Mouse (Mus musculus): ENCODE measurements around the gene Dkkl1. TPM values are rescaled to one million over a fixed set of nuclear protein-coding genes. Genes with fewer than 3 reads are reported as not detected.

The Dkkl1 gene
- polyA plus RNA-seq, 1 experiment = 0.51 TPM

DNA sequence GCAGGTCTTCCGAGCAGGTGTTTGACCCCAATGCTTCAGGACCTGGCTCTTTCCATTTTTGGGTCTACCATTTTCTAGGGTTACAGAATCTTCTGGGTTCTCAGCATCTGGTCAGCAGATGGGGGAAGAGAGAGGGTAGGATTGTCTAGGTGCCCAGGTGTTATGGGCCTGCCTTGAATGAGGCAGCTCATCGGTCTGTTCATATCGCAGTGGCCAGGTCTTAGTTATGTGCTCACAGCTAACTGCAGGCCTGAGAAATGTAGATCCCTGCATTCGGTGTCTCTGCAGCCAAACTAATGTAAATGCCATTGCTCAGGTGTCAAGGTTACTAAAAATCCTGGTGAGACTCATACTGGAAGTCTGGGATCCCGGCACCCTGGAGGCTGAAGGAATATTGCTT lies 14.5 kb upstream of the Dkkl1 start:
- Histone ChIP-seq H3K27ac (ENCODE audit: insufficient read depth, low read length) (no peak overlapping the region), H3K4me3 (replicated peaks; ENCODE audit: insufficient read depth, low read depth, low read length) (no peak overlapping the region), H3K27me3 (ENCODE audit: control insufficient read depth, insufficient read depth, low read length) (no peaks in the 10 kb centered on the region), H3K4me1 (ENCODE audit: control insufficient read depth, insufficient read depth, low read length) (no peaks in the 10 kb centered on the region)
- no peak for TF ChIP-seq POLR2A (IDR thresholded peaks at IDR 0.05; ENCODE audit: borderline replicate concordance, insufficient read depth, low read length)
- no peak for TF ChIP-seq CTCF (IDR thresholded peaks at IDR 0.05; ENCODE audit: borderline replicate concordance, insufficient read depth, low read depth, low read length)
- 96% methylated on average over 5 of the region's 5 CpGs for WGBS
- no peak for DNase-seq

DNA sequence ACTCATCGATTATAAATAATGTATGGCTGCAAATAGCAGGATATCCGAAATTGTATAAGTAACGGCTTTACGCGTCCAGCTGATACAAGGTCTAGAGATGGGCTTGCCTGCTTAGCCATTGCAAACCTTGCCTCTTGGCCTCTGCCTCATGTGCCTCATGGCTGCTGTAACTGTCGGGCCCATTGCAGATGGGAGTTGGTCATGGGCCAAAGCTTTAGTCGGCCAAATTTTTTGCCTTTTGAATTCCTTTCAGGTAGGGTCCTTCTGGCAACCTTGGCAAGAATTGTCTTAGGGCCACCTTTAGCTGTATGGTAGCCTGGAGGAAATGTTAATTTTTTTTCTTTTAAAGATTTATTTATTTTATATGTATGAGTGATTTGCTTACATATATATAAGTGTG lies 12.9 kb upstream of the Dkkl1 start:
- no peaks in the 10 kb centered on the region for H3K4me1 ChIP-seq (ENCODE audit: control insufficient read depth, insufficient read depth, low read length)
- WGBS = 70% methylated on average over 7 of the region's 7 CpGs
- TF ChIP-seq CTCF (IDR thresholded peaks at IDR 0.05; ENCODE audit: borderline replicate concordance, insufficient read depth, low read depth, low read length) (no peak), POLR2A (IDR thresholded peaks at IDR 0.05; ENCODE audit: borderline replicate concordance, insufficient read depth, low read length) (no peak)

DNA sequence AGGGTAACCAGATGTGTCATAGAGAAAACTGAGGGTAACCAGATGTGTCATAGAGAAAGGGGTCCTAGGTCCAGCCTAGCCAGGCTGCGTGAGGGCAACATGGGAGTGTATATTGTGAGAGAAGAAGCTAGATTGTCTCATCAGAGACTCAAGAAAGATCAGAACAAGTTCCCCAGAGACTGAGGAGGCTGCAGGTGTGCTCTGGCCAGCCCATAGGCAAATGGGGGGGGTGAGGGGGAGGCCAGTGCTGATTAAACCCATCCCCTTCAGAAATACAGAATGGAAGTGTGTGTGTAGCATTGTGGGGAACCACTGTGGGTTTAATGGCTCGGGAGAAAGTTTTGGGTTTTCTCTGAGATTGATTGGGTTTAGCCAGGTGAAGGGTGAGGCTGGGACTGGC lies 9.7 kb upstream of the Dkkl1 start:
- no peak for DNase-seq
- 88% methylated on average over 2 of the region's 2 CpGs for WGBS
- H3K4me3 ChIP-seq (replicated peaks; ENCODE audit: insufficient read depth, low read depth, low read length) = no peak overlapping the region
- no peaks in the 10 kb centered on the region for H3K4me1 ChIP-seq (ENCODE audit: control insufficient read depth, insufficient read depth, low read length)
- H3K27me3 ChIP-seq (ENCODE audit: control insufficient read depth, insufficient read depth, low read length) = no peaks in the 10 kb centered on the region
- H3K27ac ChIP-seq (ENCODE audit: insufficient read depth, low read length) = no peak overlapping the region
- TF ChIP-seq POLR2A (IDR thresholded peaks at IDR 0.05; ENCODE audit: borderline replicate concordance, insufficient read depth, low read length) (no peak), CTCF (IDR thresholded peaks at IDR 0.05; ENCODE audit: borderline replicate concordance, insufficient read depth, low read depth, low read length) (no peak)

More for the DNA sequence above, 12.9 kb upstream of the Dkkl1 start:
- no peak for DNase-seq
- no peak overlapping the region for H3K27ac ChIP-seq (ENCODE audit: insufficient read depth, low read length)
- H3K27me3 ChIP-seq (ENCODE audit: control insufficient read depth, insufficient read depth, low read length) = no peaks in the 10 kb centered on the region
- no peak overlapping the region for H3K4me3 ChIP-seq (replicated peaks; ENCODE audit: insufficient read depth, low read depth, low read length)

DNA sequence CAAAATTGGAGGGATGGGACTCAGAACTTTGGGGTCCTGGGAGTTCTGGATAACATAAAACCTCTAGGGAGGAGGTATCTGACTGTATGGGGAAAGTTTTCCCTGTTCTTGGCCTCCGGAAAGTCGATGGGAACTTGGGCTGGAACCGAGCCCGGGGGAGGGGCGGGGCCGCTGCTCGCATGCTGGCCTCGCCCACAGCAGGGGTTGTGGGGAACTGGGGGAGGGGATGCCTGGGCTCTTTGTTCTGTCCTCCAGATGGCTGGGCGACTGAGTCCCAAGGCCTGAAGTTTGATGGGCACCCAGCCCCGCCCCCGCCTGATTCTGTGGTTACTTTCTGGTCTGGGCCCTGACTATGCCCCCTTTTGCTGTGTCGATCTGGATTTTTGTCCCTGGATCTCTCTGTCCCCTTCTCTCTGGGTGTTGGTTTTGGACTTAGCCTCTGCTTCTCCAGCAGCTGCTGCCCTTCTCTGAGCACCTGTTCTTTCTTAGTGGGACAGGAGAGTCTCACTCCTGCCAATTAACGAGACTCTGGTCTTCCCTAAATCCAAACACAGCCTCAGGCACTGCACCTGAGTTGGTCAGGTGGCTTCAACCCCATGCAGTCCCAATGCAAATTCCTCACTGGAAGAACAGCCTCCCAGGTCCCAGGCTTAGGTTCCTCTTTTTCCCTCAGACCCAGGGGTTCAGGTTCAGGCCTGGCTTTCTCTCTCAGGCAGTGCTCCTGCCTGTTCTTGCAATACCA lies 4.7 kb upstream of the Dkkl1 start:
- H3K4me3 ChIP-seq (replicated peaks; ENCODE audit: insufficient read depth, low read depth, low read length) = no peak overlapping the region
- H3K27me3 ChIP-seq (ENCODE audit: control insufficient read depth, insufficient read depth, low read length) = peaks cover 2% of the 10 kb centered on the region; the same call in 1 of the 2 replicates
- H3K4me1 ChIP-seq (ENCODE audit: control insufficient read depth, insufficient read depth, low read length) = no peaks in the 10 kb centered on the region; the same call in 1 of the 2 replicates
- WGBS = 8% methylated on average over 13 of the region's 13 CpGs
- no peak overlapping the region for H3K27ac ChIP-seq (ENCODE audit: insufficient read depth, low read length)
- no peak for TF ChIP-seq POLR2A (IDR thresholded peaks at IDR 0.05; ENCODE audit: borderline replicate concordance, insufficient read depth, low read length)
- no peak for TF ChIP-seq CTCF (IDR thresholded peaks at IDR 0.05; ENCODE audit: borderline replicate concordance, insufficient read depth, low read depth, low read length)
- no peak for DNase-seq

DNA sequence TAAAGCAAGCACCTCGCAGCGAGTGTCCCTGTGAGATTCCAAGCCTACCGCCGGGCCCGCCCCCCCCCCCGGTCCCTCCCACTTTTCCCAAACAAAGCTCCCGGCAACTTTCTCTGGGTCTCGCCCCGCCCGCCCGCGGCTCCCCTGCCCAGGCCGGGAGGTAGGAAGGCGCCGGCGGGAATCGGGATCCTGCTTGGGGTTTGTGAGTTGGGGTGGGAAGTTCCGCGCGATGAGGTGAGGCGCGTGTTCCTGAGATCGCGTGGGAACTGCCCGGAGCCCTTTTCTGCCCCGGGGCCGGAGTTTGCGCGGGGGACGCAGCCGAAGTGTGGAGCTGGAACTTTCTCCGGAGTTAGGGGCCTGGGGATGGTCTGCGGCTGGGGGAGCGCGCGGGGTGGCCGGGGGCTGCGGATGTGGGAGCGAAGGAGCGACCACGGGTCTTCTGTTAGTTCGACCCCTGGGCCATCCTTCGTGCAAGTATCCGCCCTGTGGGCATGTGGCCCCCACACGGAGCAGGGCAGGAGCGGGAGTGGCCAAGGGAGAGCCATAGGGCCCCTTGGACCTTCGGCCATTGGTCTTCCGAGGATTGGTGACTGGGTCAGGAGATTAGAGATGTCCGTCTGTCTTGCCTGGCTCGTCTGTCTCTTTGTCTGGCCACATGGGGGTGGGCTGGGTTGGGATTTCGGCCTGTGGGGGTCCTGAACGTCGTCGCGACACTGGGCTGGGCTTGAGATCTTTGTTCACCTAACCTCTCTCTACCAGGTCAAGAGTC lies 3.9 kb upstream of the Dkkl1 start, which contains the start of gene Tead2:
Tead2 (plus strand) TSS at position 81 of the 769 bp plus-strand sequence.
- H3K4me3 ChIP-seq (replicated peaks; ENCODE audit: insufficient read depth, low read depth, low read length) = peak within 1 kb of the TSS; percentile 25
- H3K27ac ChIP-seq (ENCODE audit: insufficient read depth, low read length) = no peak within 1 kb of the TSS
- H3K4me1 ChIP-seq (ENCODE audit: control insufficient read depth, insufficient read depth, low read length) = no peaks in the 10 kb centered on the region; the same call in 1 of the 2 replicates
- peaks cover 2% of the 10 kb centered on the region; the same call in 1 of the 2 replicates for H3K27me3 ChIP-seq (ENCODE audit: control insufficient read depth, insufficient read depth, low read length)
- no peak for DNase-seq
- TF ChIP-seq POLR2A (IDR thresholded peaks at IDR 0.05; ENCODE audit: borderline replicate concordance, insufficient read depth, low read length) (no peak), CTCF (IDR thresholded peaks at IDR 0.05; ENCODE audit: borderline replicate concordance, insufficient read depth, low read depth, low read length) (no peak)
- WGBS = 2% methylated on average over 55 of the region's 55 CpGs

DNA sequence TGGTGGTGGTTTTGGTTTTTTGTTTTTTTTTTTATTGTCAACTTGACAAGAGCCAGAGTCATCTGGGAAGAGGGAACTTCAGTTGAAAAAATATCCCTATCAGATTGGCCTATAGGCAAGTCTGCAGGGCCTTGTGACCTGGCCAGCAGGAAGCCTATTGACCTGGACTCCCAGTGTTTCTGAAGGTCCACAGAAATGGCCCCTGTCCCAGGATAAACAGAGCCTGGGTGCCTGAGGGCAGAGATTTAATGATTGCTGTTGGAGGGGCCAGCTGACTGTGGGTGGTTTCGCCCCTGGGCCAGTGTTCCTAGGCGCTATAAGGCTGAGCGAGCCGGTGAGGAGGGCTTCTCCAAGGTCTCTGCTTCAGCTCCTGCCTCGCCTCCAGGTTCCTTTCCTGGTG lies 1.8 kb upstream of the Dkkl1 start:
- H3K4me1 ChIP-seq (ENCODE audit: control insufficient read depth, insufficient read depth, low read length) = no peaks in the 10 kb centered on the region; the same call in 1 of the 2 replicates
- no peak for DNase-seq
- peaks cover 2% of the 10 kb centered on the region; the same call in 1 of the 2 replicates for H3K27me3 ChIP-seq (ENCODE audit: control insufficient read depth, insufficient read depth, low read length)
- TF ChIP-seq POLR2A (IDR thresholded peaks at IDR 0.05; ENCODE audit: borderline replicate concordance, insufficient read depth, low read length) (no peak), CTCF (IDR thresholded peaks at IDR 0.05; ENCODE audit: borderline replicate concordance, insufficient read depth, low read depth, low read length) (no peak)
- no peak overlapping the region for H3K4me3 ChIP-seq (replicated peaks; ENCODE audit: insufficient read depth, low read depth, low read length)
- H3K27ac ChIP-seq (ENCODE audit: insufficient read depth, low read length) = no peak overlapping the region
- WGBS = 86% methylated on average over 5 of the region's 5 CpGs

DNA sequence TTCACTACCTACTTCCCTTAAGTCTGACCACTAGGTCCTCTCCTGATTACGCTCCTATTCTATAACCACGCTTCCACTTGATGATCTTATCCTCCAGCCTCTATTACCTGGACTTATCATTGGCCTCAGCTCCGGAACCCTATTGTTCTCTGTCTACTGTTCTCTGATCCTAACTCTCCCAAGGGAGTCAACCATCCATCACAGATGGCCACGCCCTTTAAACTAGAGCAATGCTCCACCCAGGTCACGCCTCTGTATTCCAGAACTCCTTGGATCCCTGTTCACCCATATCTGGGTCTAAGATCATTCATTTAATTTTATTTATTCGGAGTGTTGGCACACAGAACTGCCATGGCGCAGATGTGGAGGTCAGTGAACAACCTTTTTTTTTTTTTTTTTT lies 409 bp upstream of the Dkkl1 start:
- TF ChIP-seq CTCF (IDR thresholded peaks at IDR 0.05; ENCODE audit: borderline replicate concordance, insufficient read depth, low read depth, low read length) (no peak), POLR2A (IDR thresholded peaks at IDR 0.05; ENCODE audit: borderline replicate concordance, insufficient read depth, low read length) (no peak)
- WGBS = 86% methylated on average over 7 of the region's 7 CpGs
- no peak for DNase-seq
- Histone ChIP-seq H3K27ac (ENCODE audit: insufficient read depth, low read length) (no peak overlapping the region), H3K4me1 (ENCODE audit: control insufficient read depth, insufficient read depth, low read length) (no peaks in the 10 kb centered on the region; the same call in 1 of the 2 replicates), H3K4me3 (replicated peaks; ENCODE audit: insufficient read depth, low read depth, low read length) (no peak overlapping the region), H3K27me3 (ENCODE audit: control insufficient read depth, insufficient read depth, low read length) (peaks cover 2% of the 10 kb centered on the region; the same call in 1 of the 2 replicates)
